Mouse (Mus musculus): Measurements from ENCODE around the gene Isca2. TPM values are rescaled to one million over a fixed set of nuclear protein-coding genes. Genes with fewer than 3 reads are reported as not detected.

Gene Isca2
- total and polyA plus RNA-seq, 3 experiments: 70.6 to 71.1 TPM; not detected in 1

DNA sequence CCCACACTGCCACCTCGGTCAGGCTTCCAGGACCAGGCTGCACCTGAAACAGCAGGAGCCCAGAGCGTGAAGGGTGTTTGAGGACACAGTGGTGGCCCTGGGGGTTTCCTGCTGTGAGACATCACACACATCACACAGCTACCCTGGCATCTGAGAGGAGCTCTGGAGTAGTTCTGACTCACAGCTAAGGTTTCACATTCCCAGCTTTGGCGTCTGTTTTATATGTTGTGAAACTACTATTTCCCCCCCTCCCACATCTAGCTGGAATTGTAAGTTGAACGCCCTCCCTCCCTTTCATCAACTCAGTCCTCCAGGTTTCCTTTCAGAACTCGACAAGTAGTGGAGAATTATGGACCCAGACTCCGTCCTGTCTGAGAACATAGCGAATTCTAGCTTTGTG lies 8.3 kb upstream of the Isca2 start:
- DNase-seq (ENCODE audit: low read depth, low spot score): no peak
- Histone ChIP-seq H3K79me2 (ENCODE audit: control insufficient read depth, insufficient read depth, low read length, poor library complexity) (0 out of 2 replicates have a peak, but pooled peaks cover 3% of the 10 kb centered on the region), H3K4me1 (ENCODE audit: control insufficient read depth in 1 of 2, insufficient read depth in 2 of 2, low read length in 2 of 2) (peaks cover 4 to 11% of the 10 kb centered on the region in 2 experiments), H3K36me3 (ENCODE audit: control insufficient read depth in 1 of 2, insufficient read depth in 2 of 2, low read length in 2 of 2) (peaks cover 2 to 8% of the 10 kb centered on the region in 2 experiments), H3K4me3 (ENCODE audit: control insufficient read depth in 1 of 2, insufficient read depth in 1 of 2, low read depth in 2 of 2, low read length in 2 of 2) (no peak overlapping the region), H3K27me3 (ENCODE audit: control insufficient read depth in 1 of 2, insufficient read depth in 2 of 2, low read length in 2 of 2) (no peaks in the 10 kb centered on the region), H3K27ac (ENCODE audit: control insufficient read depth, low read depth, low read length) (no peak overlapping the region), H3K9ac (ENCODE audit: control insufficient read depth, low read depth, low read length, poor library complexity, severe bottlenecking) (no peak overlapping the region), H3K9me3 (replicated peaks; ENCODE audit: insufficient read depth, low read length) (no peaks in the 10 kb centered on the region)
- TF ChIP-seq CTCF (IDR thresholded peaks at IDR 0.05 in 2 of 3, conservative IDR thresholded peaks at IDR 0.05 in 1 of 3; ENCODE audit: control insufficient read depth in 1 of 3, insufficient read depth in 1 of 3, low read depth in 2 of 3, low read length in 3 of 3, poor library complexity in 1 of 3, severe bottlenecking in 1 of 3): no peak
- no peak for TF ChIP-seq NELFE (IDR thresholded peaks at IDR 0.05; ENCODE audit: low read depth, low read length)
- no peak for TF ChIP-seq TCF12 (IDR thresholded peaks at IDR 0.05; ENCODE audit: low read depth, low read length)
- TF ChIP-seq RAD21 (IDR thresholded peaks at IDR 0.05; ENCODE audit: low read depth, low read length): no peak
- TF ChIP-seq MYB (IDR thresholded peaks at IDR 0.05; ENCODE audit: low read depth, low read length): no peak
- no peak for TF ChIP-seq ZNF384 (IDR thresholded peaks at IDR 0.05; ENCODE audit: low read depth, low read length)
- TF ChIP-seq GATA1 (IDR thresholded peaks at IDR 0.05; ENCODE audit: low read depth, low read length): no peak
- TF ChIP-seq UBTF (IDR thresholded peaks at IDR 0.05; ENCODE audit: borderline replicate concordance, insufficient read depth, low read depth, low read length): no peak

DNA sequence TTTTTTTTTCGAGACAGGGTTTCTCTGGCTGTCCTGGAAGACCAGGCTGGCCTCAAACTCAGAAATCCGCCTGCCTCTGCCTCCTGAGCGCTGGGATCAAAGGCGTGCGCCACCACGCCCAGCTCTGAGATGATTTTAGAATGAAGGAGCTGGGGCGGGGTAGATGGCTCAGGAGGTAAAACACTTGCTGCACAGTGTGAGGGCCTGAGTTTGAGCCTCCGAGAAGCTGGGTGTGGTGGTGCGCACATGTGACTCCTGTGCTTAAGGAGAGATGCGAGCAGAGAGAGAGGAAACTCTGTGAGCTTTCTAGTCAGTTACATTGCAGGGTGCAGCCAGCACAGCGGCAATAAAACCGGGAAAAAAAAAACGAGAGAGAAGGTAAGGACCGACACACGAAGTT lies 7.5 kb upstream of the Isca2 start:
- H3K27ac ChIP-seq (ENCODE audit: control insufficient read depth, low read depth, low read length): no peak overlapping the region
- H3K36me3 ChIP-seq (ENCODE audit: control insufficient read depth in 1 of 2, insufficient read depth in 2 of 2, low read length in 2 of 2): peaks cover 2 to 8% of the 10 kb centered on the region in 2 experiments; a peak in 3 of 4 replicates
- no peak overlapping the region for H3K4me3 ChIP-seq (ENCODE audit: control insufficient read depth in 1 of 2, insufficient read depth in 1 of 2, low read depth in 2 of 2, low read length in 2 of 2)
- no peak overlapping the region for H3K9ac ChIP-seq (ENCODE audit: control insufficient read depth, low read depth, low read length, poor library complexity, severe bottlenecking)
- H3K27me3 ChIP-seq (ENCODE audit: control insufficient read depth in 1 of 2, insufficient read depth in 2 of 2, low read length in 2 of 2): no peaks in the 10 kb centered on the region
- H3K79me2 ChIP-seq (ENCODE audit: control insufficient read depth, insufficient read depth, low read length, poor library complexity): 0 out of 2 replicates have a peak, but pooled peaks cover 3% of the 10 kb centered on the region
- no peak for DNase-seq (ENCODE audit: low read depth, low spot score)
- TF ChIP-seq SIN3A (IDR thresholded peaks at IDR 0.05; ENCODE audit: low read length) (no peak), CTCF (IDR thresholded peaks at IDR 0.05 in 2 of 3, conservative IDR thresholded peaks at IDR 0.05 in 1 of 3; ENCODE audit: control insufficient read depth in 1 of 3, insufficient read depth in 1 of 3, low read depth in 2 of 3, low read length in 3 of 3, poor library complexity in 1 of 3, severe bottlenecking in 1 of 3) (no peak), HCFC1 (IDR thresholded peaks at IDR 0.05; ENCODE audit: low read depth, low read length) (no peak), KAT2A (conservative IDR thresholded peaks at IDR 0.05; ENCODE audit: low read depth, low read length) (no peak), GATA1 (IDR thresholded peaks at IDR 0.05; ENCODE audit: low read depth, low read length) (no peak), MYC (IDR thresholded peaks at IDR 0.05; ENCODE audit: low read depth, low read length) (no peak), RAD21 (IDR thresholded peaks at IDR 0.05; ENCODE audit: low read depth, low read length) (no peak), POLR2A (IDR thresholded peaks at IDR 0.05; ENCODE audit: control insufficient read depth in 1 of 2, insufficient read depth in 1 of 2, low read depth in 1 of 2, low read length in 2 of 2, poor library complexity in 1 of 2) (no peak), MAZ (IDR thresholded peaks at IDR 0.05; ENCODE audit: low read depth, low read length) (no peak)
- peaks cover 4 to 11% of the 10 kb centered on the region in 2 experiments for H3K4me1 ChIP-seq (ENCODE audit: control insufficient read depth in 1 of 2, insufficient read depth in 2 of 2, low read length in 2 of 2)
- no peaks in the 10 kb centered on the region for H3K9me3 ChIP-seq (replicated peaks; ENCODE audit: insufficient read depth, low read length)

All from MEL (cell line).